ENCODE assay signal across 1 mouse cellular context in genomic region chr2:28607341-28608165, GRCm38 (mm10).
TF ChIP-seq lines count a peak whose summit lies in the region.

No protein-coding gene starts in this region.

TF ChIP-seq in MEL, 35 proteins besides CTCF, POLR2A, EP300 and RAD21 (continued from another document):
- TF ChIP-seq MAZ (IDR thresholded peaks at IDR 0.05; ENCODE audit: low read depth, low read length), result 0 out of 2 replicates have a peak, but pooled peaks have one; percentile 45
- no peak for TF ChIP-seq MYC (IDR thresholded peaks at IDR 0.05; ENCODE audit: low read depth, low read length)
- TF ChIP-seq USF1 (IDR thresholded peaks at IDR 0.05; ENCODE audit: low read depth, low read length), result no peak
- no peak; the same call in 1 of the 2 replicates for TF ChIP-seq RCOR1 (IDR thresholded peaks at IDR 0.05; ENCODE audit: low read depth, low read length)
